Mouse (Mus musculus): ENCODE measurements around the gene Sox2.
A peak's percentile ranks its signal among the peaks of the same experiment; 100 is the strongest.

Gene Sox2

DNA sequence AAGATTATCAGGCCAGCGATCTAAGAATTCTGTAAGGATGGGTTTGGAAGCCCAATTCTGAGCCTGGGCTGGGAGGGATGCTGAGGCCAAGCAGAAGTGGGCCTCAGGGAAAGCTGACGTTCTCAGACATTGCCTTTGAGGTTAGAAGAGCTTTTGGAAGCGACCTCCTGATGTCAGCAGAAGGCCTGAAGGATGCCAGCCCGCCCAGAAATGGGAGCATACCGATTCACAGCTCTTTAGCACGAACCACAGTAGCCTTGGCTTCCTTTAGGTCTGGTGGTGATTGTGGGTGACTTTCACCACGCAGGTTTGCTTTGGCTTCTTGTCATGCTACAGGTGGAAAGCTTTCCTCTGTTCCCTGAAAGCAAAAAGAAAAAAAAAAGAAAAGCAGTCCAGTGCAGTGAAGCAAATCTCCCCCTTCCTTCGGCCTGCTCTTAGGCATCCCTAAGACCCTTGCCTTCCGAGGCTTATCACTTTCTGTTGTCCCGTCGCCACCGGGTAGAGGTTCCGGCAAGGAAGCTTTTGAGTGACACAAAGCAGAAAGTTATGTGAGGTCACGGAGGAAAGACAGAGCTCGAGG is 6.6 kb upstream of the Sox2 start:
- DNase-seq (ENCODE audit: low spot score), result no peak

DNA sequence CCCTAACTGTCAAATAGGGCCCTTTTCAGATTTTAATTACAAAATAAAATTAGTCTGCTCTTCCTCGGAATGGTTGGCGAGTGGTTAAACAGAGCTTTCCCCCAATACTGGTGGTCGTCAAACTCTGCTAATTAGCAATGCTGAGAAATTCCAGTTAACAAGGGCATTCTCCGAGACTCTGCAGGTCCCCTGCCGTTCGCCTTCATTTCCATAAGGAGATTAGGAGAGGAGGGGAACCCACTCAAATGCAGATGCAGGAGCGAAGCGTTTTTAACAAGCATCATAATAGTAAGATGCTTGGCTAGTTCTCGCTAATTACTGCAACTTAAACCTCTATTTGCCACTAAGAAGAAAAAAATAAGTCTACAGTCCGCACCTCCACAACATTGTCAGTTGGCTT is 4.0 kb upstream of the Sox2 start:
- DNase-seq (ENCODE audit: low spot score), result no peak

DNA sequence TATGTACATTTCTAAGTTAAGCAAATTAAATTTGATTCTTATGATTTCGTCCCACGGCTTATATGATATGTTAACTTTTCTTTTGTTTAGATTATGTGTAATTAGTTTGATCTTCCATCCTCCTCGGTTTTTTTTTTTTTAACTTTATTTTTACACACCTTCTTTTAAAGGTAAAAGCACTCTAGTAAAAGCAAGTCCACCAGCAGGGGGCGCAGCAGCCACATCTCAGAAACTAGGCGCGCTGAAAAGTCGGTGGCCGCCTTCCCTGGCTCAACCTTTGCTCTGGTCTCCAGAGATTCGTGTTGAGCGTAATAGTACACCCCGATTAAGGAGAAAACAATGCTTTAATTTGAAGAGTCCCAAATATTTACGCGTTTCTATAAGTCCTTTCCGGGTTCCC is 2.5 kb upstream of the Sox2 start:
- DNase-seq (ENCODE audit: low spot score), result peak; percentile 71

DNA sequence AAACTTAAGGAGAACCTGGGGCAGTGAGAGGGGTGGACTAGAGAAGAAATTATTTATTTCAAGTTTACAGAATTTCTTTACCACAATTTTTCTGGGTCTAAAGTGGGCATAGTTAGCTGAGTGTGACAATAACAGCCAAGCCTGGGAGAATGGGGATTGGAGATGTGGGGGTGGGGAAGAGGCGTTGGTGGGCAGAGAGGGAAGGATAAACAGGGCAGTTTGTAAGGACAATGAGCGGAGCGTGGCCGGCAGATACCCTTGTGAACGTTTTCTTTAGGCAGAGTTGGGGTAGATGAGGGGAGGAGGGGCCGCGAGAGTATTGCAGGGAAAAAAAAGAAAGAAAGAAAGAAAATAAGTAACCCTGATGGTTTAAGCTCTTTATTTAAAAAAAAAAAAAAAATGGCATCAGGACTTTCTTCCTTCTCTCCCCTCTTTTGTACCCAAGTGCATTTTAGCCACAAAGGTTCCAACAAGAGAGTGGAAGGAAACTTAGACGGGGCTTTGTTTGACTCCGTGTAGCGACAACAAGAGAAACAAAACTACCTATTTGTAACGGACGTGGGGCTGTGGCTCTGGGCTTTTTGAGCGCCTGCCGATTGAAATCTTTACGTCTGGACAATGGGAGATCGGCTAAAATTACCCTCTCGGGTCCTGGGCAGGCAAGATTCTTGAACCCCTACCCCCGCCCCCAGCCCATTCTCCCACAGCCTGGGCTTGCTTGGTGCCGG is 1.9 kb upstream of the Sox2 start:
- no peak for DNase-seq (ENCODE audit: low spot score)

DNA sequence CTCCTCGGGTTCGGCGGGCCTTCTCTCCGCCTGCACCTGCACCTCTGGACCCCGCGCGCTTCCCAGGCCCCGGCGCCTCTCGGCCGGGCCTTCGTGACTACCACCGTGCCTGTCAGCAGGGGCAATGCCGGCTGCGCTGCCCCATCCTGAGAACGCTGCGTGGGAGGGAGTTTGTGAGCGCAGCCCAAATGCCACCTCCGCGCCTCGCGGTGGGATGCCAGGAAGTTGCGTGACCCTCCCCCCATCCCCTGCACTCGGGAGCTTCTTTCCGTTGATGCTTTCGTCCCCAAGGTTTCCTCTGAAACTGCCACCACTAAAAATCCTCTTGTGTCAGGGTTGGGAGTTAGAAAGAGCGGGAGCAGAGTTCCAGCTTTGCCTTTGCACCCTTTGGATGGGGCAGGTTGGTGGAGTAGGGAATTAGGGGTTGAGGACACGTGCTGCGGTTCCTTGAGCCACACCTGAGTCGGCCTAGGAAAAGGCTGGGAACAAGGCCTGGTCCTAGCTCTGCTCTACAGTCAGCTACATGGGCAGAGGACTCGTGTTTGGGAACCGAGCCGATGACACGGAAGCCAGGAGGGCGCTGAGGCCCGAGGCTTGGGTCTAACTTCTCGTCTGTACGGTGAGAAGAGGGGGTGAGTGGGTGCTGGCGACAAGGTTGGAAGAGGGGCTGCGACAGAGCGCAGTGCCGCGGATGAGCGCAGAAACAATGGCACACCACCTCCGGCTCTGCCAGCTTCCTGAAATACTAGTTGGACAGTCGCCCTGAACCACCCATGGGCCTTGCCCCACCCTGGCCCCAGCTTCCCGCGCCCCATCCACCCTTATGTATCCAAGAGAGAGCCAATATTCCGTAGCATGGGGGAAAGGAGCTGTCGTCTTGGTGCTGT is 1.1 kb upstream of the Sox2 start:
- DNase-seq (ENCODE audit: low spot score), result no peak

DNA sequence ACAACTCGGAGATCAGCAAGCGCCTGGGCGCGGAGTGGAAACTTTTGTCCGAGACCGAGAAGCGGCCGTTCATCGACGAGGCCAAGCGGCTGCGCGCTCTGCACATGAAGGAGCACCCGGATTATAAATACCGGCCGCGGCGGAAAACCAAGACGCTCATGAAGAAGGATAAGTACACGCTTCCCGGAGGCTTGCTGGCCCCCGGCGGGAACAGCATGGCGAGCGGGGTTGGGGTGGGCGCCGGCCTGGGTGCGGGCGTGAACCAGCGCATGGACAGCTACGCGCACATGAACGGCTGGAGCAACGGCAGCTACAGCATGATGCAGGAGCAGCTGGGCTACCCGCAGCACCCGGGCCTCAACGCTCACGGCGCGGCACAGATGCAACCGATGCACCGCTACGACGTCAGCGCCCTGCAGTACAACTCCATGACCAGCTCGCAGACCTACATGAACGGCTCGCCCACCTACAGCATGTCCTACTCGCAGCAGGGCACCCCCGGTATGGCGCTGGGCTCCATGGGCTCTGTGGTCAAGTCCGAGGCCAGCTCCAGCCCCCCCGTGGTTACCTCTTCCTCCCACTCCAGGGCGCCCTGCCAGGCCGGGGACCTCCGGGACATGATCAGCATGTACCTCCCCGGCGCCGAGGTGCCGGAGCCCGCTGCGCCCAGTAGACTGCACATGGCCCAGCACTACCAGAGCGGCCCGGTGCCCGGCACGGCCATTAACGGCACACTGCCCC is 586 bp downstream of the Sox2 start:
- peak; percentile 26 for DNase-seq (ENCODE audit: low spot score)

DNA sequence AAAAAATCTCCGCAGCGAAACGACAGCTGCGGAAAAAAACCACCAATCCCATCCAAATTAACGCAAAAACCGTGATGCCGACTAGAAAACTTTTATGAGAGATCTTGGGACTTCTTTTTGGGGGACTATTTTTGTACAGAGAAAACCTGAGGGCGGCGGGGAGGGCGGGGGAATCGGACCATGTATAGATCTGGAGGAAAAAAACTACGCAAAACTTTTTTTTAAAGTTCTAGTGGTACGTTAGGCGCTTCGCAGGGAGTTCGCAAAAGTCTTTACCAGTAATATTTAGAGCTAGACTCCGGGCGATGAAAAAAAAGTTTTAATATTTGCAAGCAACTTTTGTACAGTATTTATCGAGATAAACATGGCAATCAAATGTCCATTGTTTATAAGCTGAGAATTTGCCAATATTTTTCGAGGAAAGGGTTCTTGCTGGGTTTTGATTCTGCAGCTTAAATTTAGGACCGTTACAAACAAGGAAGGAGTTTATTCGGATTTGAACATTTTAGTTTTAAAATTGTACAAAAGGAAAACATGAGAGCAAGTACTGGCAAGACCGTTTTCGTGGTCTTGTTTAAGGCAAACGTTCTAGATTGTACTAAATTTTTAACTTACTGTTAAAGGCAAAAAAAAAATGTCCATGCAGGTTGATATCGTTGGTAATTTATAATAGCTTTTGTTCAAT is 1.4 kb downstream of the Sox2 start:
- DNase-seq (ENCODE audit: low spot score), result no peak

DNA sequence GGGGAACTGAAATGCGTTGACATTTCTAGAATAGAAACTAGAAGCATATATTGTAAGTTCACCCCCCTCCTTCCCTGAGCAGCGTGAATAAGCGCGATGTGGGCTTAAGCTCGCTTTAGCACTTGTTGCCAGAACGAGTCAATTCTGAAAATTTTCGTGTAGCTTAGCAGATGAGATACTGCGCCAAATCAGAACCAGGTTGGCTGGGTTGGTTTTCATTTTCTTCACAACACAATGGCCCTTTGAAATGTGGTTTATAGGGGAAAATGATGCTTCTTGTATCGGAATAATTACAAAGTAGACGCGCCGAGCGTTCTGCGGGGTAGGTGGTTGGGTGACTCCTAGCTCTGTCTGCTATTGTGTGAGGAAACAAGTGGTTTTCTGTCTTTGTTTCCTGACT is 2.4 kb downstream of the Sox2 start:
- no peak for DNase-seq (ENCODE audit: low spot score)

DNA sequence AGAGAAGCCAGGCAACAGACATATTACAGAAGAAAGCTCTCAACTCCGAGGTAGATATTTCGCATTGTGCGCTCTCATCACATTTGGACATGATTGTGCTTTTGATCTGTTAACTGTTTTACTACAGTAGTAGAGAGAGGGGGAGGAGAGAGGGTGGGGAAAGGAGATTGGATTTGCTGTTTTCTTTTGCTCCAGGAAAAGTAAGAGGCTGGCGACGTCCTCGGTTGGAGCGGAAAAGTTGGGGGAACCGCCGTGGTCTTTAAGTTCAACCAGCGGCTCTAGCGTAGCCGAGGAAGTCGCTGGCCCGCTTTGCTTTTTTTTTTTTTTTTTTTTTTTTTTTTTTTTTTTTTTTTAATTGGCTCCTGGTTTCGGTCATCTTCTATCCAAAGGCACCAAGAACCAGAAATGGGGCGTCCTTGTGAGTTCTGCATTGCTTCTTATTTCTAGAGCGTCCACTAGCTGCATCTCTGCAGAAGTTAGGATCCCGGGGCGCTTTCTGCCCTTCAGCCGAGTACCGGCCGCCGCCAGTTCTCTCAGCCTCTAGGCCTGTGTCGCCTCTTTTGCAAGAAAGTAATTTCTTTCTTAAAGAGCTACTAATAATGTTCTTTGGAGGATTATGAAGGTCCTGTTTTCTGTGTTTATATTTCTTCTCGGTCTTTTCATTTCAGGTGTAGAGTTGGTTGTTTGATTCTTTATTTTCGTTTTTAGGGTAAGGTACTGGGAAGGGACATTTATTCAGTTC is 3.2 kb downstream of the Sox2 start:
- DNase-seq (ENCODE audit: low spot score), result no peak

DNA sequence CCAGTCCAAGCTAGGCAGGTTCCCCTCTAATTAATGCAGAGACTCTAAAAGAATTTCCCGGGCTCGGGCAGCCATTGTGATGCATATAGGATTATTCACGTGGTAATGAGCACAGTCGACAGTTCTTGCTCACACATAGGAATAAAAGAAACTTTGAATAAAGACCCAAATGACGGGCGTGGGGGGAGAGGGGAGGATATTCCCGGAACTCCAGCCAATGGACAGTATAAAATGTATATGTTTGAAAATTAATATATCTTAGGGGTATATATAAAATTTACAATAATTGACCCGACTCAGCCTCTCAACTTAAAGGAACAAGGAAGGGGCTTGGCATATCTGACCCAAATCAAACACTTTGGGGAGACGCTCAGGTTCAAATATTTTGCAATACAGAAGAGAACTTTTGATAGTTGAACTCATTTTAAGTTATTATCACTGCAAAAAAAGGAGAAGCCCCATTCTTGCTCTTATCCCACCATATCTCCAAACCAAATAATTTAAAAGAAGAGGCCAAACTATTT is 3.8 kb downstream of the Sox2 start:
- no peak for DNase-seq (ENCODE audit: low spot score)

DNA sequence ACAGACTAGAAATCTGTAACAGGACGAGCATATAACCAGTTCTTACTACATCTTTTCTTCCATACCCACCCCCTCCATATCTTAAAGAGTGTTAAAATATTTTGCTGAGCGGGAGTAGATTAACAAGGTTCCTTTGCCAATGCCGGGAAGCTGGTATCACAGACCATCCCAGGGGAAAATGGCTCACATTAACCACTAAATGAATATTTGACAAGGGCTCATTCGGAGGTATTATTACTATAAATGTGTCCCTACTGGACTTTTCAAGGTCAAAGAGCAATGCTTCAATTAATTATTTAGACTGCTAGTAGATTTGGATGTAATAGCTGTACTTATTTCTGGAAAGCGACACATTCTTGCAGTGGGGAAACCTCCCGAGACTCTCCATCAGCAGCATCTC is 4.6 kb downstream of the Sox2 start:
- no peak for DNase-seq (ENCODE audit: low spot score)

DNA sequence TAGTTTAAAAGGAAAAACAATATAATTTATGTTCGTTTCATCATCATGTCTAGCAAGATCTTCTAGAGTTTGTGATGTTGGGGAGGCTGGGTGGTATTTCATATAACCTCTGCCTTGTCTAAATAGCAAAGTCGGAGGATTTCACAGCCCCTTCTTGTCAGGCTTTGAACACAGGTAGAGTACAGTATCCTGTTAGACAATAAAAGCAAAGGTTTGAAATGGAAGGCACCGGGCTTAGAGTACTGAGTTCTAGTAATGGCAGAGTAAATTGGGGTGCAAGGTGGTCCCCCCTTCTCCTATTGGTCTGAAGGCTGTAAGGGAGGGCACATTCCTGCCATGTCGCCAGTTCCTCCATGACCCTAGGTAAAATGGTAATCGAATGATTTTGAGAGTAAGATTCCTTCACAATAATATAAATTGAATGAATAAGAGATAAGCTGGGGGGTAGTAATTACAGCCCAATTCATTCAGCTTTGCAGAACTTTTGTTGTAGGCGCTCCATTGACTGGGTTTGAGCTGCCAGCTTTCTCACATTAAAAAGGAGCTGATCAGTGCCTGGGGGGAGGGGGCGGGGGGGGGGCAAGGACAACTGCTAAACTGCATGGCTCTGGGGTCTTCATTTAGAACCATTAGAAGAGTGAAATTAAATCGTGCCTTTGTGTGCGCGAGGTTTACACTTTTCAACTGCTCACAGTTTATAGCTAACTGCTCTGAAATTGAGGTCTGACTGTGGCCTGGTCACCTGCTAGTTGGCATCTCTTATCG is 5.3 kb downstream of the Sox2 start:
- DNase-seq (ENCODE audit: low spot score), result no peak

DNA sequence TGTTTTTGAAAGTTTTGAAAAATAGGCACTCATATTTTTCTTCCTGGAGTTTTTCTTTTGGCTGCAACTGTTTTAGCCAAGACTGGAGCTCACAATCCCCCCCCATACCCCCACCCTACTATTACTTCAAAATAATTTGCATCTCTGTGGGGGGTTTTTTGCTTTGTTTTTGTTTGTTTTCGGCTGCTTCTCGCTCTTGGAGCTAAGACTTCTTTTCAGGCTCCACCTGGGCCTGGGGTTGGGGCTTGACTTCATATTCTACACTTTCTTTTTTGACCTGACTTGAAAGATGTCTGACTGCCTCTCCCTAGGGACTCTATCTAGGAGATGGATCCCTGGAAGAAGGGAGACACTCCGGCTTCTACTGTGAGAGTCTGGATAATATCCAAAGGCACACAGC is 5.9 kb downstream of the Sox2 start:
- DNase-seq (ENCODE audit: low spot score), result no peak

DNA sequence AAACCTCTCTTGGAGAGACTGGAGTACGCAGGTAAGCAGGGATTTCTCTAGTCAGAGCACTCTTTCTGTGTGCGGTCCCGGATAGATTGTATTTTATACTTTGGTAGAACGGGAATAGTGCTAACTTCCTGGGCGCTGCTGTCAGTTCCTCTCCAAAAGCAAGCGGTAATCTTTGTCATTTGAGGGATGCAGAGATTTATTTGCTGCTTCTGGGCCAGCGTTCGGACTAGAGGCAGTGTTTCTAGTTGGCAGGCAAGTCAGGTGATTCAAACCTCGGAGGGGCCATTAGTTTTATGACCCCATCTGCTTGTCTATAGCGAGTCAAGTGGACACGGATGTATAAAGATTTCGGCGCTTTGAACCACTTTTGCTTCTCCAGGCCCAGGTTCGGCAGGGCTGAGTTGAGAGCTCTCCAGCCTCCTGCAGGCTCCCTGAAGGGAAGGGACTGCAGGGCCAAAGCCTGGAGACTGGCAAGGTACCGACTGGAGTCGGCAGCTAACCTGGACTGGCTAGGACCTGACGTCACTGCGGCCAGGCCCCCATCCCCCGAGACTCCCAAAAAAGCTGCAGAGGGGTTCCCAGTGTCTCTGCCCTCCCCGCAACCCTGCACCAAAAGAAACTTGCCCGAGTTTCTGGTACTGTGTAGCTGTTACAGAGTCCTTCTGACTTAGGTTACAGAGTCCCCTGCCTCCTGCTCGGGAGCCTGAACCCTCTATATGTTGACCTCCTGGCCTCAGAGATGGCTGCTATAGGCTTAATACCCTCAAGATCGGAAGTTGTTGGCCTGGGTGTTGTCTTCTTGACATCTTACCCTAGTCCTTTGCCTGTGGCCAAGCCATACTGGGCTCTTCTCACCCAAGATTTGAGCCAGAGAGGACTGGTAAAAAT is 6.9 kb downstream of the Sox2 start:
- no peak for DNase-seq (ENCODE audit: low spot score)

DNA sequence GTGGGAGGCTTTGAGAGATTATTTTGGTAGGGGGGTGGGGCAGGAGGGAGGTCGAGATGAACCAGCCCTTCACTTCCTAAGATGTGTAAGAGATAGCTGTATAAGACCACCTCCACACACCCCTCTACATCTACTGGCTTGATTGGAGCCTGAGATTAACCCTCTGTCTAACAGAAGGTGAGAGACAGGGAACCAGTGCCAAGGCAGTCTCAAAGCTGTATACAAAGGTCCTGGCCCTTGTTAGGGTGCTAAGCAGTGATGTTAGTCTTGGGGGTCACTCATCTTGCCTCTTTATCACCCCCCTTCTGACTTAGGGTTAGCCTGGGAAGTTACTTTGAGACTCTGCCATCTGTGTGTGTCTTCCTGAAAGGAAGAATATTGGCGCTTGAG is 7.5 kb downstream of the Sox2 start:
- DNase-seq (ENCODE audit: low spot score), result no peak

DNA sequence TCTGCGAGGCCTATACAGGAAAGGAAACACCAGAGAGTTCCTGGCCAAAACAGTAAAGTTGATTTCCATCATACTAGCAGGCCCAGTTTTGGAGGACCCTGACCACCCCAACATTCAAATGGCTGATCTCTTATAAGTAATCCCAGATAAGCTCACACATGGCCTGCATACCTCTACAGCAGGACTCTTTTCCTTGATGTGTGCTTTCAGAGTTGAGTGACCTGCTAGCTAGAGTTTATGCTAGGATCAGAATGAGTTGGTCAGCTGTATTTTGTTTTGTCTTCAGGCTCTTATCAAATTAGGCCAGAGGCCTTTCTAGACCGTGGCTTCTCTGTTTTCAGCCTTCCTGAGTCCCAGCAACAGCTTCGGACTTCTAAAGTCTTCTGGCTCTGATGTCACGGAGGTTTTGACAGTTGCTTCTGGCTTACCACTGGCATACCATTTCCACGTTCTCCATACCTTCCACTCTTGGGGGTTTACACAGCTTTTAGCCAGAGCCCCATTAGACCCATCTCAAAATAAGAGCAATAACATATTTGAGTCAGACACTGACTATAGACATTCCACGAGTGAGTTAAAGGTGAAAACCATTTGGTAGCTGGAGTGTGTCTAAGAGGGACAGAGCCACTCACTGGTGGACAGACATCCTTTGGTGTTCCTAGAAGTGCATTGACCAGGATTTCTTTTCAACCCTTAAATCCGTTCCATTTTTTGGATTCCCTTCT is 8.2 kb downstream of the Sox2 start:
- no peak for DNase-seq (ENCODE audit: low spot score)

DNA sequence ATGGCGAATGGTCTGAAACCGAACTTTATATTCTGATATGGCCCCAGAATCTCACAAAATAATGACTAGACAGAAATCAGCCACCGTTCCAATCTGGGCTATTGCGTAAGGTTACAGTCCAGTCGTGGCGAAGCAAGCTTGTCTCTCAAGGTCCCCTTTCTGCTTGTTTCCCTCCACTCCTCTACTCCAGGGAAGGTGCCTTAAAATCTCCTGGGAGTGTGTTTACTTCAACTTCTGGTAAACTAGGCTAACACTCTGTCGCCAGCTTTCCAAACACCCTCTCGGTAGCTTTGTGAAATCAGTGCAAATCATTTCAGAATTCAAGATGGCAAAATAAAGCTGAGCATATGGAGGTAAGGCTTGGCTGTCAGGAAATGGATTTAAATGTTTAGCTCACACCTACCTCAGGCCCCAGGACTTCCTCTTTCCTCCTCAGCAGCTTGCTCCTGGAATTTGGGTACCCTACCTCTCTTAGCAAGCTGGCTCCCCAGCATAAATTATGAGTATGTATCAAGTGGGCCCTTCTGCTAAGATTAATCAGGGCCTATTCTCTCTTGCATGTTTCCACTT is 8.8 kb downstream of the Sox2 start:
- no peak for DNase-seq (ENCODE audit: low spot score)

DNA sequence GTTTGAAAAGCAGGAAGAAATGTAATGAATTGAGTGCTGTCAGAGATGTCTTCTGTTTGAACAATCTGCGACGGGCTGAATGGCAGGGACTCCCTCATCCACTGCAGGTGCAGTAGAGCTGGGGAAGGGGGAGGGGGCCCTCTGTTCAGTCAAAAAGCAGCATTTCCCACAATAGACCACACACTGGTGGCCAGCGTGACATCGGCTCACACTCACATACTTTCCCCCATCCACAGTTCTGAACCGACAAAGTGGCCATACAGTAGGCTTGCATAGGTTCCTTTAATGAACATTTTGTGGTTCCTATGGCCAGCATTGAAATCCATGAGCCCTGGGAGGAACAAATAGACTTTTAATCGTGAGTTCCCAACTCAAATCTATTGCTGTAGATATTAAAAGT is 9.7 kb downstream of the Sox2 start:
- no peak for DNase-seq (ENCODE audit: low spot score)
